Mouse (Mus musculus) urinary bladder, postnatal 14 days (tissue): Measurements from ENCODE around the gene 1700067K01Rik.
"Not testable (repeated sequence)": the region's sequence is repeated elsewhere in the genome, so short reads cannot be mapped to it uniquely, and the experiment has no call there.

Source experiments
- DNase-seq: peaks from one replicate; pipeline ENCODE4 v3.0.0; 2021; ENCODE audit warnings: low spot score

1700067K01Rik gene

DNA sequence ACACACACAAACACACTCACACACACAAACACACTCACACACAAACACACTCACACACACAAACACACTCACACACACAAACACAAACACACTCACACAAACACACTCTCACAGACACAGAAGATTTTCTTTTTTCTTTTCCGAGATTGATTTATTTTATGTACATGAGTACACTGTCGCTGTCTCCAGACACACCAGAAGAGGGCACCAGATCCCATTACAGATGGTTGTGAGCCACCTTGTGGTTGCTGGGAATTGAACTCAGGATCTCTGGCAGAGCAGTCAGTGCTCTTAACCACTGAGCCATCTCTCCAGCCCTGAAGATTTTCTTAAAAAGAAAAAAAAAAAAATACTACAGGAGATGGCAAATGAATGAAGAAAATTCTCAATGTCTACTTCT is 18.1 kb upstream of the 1700067K01Rik start:
- not testable (repeated sequence) for DNase-seq

DNA sequence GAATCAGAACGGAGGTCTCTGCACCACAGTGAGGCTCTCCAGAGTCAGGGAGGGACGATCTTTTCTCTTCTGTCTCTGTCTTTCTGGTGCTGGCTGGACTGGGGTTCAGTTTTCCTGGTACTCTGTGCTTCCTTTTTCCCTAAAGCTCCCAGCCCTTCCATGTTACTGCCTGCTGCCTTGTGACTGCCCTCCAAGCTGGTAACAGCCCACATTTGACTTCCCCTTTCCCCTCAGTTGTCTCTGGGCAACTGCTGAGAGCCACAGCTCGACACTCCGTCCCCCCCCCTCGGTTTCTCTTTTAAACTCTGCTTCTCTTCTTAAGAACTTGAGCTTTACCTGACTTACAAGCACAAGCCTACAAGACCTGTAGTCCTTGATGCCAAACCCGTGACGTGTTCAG is 12.1 kb upstream of the 1700067K01Rik start:
- no peak for DNase-seq

DNA sequence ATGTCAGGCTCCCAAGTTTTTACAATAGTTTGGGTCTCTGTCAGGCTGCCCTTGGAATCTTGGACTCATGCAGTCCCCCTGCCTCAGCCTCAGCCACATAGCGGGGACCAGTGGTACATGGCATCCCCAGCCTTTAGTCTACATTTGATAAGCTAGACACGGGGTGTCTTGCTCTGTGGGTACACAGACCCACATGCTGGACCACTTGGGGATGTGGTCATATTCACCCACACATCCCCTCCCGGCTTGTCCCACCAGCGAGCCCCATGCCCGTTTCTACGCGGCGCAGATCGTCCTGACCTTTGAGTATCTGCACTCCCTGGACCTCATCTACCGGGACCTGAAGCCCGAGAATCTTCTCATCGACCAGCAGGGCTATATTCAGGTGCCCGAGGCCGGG is 11.1 kb upstream of the 1700067K01Rik start:
- no peak for DNase-seq

DNA sequence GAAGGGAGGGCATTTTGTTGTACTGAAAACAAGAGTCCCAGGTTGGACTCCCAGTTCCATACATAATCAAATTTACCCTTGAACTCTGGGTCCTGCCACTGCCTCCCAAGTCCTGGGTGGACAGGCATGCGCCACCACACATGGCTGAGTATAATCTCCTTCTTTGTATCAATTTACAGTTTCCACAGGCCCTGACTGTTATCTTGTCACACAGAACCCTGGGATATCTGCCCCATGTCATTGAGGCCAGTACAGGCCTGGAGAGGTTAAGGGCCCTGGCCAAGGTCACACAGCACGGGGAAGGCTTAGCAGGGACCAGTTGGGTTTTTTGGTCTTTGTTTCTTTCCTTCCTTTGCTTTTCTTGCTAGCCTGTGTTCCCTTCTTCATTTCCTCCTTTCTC is 8.8 kb upstream of the 1700067K01Rik start:
- no peak for DNase-seq

DNA sequence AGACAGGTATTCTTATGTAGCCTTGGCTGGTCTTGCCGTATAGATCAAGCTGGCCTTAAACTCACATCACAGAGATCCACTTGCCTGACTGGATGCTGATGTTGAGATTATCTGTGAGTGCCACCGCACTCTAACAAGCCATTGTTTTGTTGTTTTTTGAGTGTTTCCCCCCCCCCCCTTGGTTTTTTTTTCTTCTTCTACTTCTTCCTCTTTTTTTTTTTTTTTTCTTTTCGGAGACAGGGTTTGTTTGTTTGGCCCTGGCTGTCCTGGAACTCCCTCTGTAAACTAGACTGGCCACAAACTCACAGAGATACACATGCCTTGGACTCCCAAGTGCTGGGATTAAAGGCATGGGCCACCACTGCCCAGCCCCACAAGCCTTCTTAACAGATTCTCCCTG is 7.3 kb upstream of the 1700067K01Rik start:
- no peak for DNase-seq

DNA sequence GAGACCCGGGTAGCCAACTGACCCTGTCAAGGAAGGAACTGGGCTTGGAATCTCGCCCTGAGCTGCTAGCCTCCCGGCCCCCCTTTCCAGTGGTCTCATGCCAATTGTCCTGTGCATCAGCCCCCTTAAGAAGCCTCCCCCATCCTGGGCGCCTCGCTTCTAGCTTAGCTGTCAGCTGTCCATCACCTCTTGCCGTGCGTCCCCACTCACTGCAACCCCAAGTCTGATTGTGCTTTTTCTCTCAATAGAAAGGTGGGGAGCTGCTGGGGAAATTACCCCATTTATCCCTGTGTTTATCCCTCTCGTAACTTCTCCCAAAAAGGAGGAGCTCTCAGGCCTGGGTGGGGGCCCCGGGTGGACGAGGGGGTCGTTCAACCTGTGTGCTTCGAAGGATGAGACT is 5.3 kb upstream of the 1700067K01Rik start:
- no peak for DNase-seq

DNA sequence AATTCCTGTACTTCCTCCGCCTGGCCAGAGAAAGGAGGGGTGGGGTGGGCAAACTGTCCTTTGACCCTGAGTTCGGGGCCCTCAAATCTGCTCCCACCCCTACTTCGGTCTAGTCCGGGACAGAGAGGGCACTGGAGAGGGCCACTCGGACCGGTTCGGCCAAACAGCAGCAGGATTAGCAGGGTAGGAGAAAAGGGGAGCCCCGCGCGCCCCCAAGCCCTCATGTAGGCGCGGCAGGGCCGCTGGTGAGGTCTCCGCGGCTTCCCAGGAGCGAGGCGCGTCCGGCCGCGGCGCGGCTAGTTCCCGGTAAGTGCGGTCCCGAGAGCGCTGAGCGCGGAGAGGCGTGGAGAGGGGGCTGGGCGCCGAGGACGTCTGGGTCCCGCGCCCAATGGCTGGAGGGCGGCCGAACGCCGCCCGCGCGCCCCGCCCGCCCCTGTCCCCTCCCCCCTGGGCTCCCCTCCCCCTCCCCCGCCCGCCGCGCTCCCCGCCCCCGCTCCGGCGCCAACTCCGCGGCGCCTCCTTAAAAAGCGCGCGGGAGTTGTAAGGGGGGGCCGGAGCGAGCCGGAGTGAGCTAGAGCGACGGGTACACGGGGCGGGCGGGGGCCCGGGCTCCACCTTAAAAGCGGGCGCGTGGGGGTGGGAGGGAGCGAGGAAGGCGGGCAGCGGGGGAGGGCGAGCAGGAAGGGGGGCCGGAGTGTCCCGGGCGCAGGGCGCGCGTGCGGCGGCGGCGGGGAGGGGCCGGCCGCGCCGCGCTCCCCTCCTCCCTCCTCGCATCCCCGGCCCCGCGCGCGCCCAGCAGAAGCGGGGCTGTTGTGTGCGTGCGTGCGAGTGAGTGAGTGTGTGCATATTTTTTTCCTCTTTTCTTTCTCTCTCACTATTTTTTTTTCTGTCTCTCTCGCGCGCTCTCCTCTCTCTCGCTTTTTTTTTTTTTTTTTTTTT is 4.5 kb upstream of the 1700067K01Rik start:
- peak; percentile 91 for DNase-seq

DNA sequence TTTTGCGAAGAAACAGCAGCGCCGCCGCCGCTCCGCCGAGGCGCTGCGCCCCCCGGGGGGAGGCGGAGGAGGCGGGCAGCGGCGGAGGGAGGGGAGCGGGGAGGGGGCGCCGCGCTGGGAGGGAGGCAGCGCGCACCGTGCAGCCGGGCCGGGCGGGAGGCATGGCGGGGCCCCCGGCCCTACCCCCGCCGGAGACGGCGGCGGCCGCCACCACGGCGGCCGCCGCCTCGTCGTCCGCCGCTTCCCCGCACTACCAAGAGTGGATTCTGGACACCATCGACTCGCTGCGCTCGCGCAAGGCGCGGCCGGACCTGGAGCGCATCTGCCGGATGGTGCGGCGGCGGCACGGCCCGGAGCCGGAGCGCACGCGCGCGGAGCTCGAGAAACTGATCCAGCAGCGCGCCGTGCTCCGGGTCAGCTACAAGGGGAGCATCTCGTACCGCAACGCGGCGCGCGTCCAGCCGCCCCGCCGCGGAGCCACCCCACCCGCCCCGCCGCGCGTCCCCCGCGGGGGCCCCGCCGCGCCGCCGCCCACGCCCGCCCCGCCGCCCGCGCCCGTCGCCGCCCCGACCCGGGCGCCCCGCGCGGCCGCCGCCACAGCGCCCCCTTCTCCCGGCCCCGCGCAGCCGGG is 3.7 kb upstream of the 1700067K01Rik start, which contains the start of gene Samd1:
Gene Samd1, plus strand, starts transcription at position 162 of the 631 bp plus-strand sequence.
- DNase-seq: no peak

DNA sequence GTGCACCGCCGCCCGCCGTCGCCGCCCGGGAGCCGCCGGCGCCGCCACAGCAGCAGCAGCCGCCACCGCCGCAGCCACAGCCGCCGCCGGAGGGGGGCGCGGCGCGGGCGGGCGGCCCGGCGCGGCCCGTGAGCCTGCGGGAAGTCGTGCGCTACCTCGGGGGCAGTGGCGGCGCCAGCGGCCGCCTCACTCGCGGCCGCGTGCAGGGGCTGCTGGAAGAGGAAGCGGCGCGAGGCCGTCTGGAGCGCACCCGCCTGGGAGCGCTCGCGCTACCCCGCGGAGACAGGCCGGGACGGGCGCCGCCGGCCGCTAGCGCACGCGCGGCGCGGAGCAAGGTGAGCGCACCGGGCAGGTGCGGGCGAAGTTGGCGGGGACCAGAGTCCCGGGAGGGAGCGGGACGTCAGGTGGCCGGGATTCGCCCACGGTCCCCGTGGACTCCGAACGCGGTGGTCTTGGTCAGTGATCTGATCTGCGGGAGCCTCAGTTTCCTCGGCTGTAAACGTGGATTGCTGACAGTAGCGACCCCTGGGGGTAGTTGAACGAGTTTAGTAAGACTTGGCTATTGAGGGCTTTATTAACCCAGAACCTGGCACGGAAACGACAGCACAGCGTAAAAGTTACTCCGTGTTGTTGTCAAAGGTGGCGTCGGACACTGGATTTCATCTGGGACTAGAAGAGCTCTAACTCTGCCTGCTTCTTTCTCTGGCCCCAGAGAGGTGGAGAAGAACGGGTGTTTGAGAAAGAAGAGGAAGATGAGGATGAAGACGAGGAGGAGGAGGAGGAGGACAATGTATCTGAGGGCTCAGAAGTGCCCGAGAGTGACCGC is 2.9 kb upstream of the 1700067K01Rik start:
- peak; percentile 59 for DNase-seq

DNA sequence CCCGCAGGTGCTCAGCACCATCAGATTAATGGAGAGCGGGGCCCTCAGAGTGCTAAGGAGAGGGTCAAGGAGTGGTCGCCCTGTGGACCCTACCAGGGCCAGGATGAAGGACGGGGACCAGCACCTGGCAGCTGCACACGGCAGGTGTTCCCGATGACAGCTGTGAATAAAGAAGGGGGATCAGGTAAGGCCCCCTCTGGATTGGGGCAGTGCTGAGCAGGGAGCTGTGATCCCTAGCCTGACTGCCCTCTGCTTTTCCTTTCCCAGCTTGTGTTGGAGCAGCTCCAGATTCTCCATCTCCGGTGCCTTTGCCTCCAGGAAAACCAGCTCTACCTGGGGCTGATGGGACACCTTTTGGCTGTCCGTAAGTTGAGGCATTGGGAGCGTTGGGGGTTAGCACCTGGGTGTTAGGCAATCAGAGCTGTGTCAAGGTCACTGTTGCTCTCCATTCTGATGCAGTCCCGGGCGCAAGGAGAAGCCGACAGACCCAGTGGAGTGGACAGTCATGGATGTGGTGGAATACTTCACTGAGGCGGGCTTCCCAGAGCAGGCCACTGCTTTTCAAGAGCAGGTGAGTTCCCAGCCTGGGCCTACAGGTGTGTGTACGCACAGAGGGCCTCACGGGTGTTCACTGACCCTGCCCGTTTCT is 2.1 kb upstream of the 1700067K01Rik start:
- DNase-seq: no peak

DNA sequence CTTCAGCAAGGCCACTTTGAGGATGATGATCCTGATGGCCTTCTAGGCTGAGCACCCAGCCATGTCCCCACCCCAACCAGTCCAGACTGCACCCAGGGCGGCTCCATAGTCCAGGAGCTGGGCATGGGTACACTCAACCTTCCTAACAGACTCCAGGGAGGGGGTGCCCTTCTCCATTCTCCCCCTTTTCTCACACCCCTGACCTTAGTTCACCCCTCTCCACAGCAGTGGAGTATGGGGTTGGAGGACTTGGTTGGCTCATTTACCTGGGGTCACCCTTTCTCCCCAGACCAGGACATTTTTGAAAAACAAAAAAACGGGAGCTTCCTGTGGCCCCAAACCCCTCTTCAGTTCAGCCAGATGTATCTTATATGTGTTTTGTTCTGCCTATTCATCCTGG is 1.5 kb upstream of the 1700067K01Rik start:
- DNase-seq: no peak

DNA sequence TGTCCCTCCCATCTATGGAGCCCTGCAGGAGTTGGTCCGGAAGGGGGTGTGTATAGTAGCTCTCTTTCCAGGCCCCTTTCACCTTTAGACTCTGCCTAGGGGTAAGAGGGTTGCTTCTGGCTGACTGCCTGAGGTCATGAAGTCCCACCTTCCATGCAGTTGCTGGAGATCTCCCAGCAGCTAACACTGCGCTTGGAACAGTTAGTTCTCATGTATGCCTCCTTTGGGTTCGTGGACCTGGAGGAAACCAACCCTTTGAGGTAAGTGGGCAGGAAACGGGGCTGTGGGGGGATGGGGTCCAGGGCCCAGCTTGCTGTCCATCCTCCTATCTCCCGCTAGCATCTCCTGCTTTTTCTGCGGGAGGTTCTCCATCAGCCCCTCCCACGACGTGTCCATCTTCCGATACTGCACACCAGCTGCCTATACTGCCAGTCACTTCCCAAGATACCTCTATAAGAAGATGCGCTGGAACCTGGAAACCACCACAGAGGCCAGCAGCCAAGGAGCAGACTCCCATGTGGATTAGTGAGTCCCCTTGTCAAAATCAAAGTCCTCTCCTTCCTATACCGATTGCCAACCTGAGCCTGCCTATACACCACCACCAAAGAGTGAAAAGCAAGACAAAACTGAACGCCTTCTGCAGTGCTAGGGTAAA is 1.8 kb downstream of the 1700067K01Rik start:
- DNase-seq: no peak

DNA sequence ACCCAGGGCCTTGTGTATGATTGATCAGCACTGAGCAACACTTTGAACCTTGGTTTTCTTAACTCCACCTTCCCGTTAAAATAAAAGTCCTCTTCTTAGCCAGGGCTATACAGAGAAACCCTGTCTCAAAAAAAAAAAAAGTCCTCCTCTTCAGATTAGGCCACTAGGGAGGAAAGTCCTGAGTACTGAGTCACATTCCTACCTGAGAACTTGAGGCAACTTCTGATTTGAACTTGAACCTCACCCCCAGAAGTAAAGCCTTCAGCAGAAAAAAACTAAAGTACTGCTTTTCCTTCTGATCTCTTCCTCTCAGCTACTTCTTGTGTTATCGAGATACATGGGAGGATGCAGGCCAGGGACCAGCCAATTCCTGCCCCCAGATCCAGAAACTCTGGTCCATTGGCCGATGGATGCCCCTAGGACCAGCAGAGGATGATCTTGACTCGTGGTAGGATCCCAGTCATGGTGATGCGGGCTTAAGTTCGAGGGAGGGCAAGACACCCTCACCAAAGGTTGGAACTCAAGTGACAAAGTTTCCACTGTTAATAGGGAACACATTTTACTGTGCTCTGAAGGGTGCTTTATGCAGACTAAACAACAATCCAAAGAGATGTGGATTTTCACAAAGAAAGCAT is 2.4 kb downstream of the 1700067K01Rik start:
- no peak for DNase-seq

DNA sequence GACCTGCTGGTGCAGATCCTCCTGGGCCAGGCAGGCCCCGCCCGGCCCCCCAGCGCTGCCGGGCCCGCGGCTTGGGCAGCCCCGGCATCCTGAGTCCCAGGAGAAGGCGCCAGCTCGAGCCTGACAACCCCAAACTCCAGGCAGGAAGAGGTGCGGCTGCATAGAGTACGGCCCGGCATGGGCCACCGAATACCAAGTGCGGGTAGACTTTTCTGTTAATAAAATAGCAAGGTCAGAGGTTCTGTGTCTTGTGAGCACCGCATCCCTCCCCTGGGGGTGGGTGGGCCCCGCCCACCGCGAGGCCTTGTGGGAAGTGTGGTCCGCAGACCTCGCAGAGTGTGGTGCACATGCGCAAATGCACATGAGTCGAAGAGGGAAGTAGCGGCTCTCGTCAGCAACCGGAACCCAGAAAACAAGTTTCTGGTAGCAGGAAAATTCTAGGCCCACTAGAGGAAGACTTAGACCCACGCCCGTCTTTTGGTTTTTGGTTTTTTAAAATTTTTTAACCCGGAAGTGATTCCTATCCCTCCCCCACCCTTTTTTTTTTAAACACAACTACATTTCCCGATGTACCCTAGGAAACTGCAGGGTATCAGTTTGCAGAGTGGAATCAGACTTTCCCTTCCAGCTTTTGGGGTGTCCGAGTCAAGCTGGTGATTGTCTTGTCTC is 3.4 kb downstream of the 1700067K01Rik start:
- peak; percentile 94 for DNase-seq

DNA sequence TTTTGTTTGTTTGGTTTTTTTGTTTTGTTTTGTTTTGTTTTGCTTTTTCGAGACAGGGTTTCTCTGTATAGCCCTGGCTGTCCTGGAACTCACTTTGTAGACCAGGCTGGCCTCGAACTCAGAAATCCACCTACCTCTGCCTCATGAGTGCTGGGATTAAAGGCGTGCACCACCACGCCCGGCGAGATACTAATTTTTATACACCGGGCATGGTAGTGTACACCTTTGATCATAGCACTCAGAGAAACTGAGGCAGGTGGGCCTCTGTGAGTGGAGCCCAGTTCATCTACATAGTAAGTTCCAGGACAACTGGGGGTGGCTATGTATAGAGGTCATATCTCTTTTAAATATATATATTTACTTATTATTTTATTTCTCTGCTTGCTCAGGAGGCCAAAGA is 4.2 kb downstream of the 1700067K01Rik start:
- DNase-seq: not testable (repeated sequence)

DNA sequence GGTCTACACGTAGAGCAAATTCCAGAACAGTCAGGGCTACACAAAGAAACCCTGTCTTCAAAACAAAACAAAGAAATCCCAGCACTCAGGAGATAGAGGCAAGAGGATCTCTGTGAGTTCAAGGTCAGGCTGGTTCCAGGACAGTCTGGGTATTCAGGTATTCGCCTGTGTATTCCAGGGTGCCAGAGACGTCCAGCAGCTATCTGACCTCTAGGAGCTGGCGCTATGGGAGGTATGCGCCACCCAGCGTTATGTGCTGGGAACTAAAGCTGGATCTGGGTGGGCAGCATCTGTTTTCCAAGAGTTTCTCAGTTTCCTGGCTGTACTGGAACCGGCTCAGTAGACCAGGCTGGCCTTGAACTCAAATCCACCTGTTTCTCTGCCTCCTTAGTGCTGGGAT is 7.1 kb downstream of the 1700067K01Rik start:
- no peak for DNase-seq

DNA sequence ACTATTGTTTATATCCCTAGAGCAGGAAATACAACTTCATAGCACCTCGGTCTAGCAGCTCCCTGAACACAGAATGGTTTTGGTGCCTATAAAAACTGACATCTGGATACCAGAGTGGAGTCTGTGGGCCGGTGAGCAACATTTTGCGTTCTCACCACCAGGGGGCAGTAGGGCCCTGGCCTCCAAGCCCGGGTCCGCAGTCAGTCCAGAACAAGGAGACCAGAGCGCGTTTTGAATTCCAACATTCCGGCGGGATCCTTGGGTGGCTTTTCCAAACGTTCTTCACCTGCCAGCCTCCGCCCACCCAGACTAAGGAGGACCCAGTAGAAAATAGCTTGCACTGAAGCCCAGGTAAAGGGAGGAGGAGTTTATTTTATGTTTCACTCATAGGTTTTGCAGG is 8.6 kb downstream of the 1700067K01Rik start:
- DNase-seq: peak; percentile 88

DNA sequence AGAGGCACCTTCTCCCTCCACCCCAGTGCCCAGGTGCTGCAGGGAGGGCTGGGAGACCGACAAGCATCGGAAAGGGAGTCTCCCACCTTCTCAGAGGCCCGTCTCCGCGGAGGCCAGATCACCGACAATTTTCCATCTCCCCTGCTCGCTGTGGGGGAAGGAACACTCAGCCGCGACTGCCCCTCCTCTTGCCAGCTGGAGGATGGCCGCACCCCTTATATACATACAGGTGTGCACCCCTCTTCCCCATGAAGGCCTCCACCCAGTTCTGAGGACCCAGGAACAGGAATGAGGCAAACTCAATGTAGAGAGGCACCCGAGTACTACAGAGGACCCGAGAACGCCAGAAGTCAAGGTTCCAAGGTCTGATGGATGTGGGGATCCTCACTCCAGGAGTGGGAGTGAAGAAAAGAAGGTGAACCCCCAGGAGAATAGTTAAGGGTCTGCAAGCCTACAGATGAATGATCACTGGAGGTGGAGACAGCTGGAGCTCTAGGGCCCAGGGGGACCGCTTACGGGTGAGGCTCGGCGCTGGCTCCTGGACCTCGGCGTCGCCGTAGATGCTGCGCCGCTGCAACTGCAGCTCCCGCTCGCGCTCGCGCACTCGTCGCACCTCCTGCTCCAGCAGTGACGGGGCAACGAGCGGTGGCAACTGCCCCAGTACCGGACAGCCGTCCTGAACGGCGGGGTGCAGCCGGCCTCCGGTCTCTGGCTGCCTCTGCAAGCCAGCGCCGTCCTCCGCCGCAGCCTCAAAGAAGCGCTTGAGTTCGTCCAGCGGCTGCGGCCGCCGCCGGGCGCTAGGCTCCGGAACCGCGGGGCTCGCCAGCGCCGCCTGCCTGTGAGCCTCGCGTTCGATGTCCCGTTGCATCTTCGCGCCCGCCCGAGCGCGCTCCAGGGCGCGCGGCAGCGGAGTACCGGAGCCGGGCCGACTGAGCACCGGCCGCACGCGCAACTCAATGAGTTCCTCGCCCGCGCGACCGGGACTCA is 9.6 kb downstream of the 1700067K01Rik start:
- DNase-seq: peak; percentile 77
